Mouse (Mus musculus) liver, adult (tissue): ENCODE measurements around the gene Ifi47.

Experiments used
- GATA4 ChIP-seq: IDR thresholded peaks from 2 replicates; pipeline ENCODE4 v1.6.1; 2014; ENCODE audit warnings: mild to moderate bottlenecking, low read length; ENCODE audit not compliant: insufficient replicate concordance

Ifi47 gene

GRCm38 (mm10) chr11:49087830-49088616 lies 11.6 kb downstream of the Ifi47 start:
- TF ChIP-seq GATA4: no peak

DNA sequence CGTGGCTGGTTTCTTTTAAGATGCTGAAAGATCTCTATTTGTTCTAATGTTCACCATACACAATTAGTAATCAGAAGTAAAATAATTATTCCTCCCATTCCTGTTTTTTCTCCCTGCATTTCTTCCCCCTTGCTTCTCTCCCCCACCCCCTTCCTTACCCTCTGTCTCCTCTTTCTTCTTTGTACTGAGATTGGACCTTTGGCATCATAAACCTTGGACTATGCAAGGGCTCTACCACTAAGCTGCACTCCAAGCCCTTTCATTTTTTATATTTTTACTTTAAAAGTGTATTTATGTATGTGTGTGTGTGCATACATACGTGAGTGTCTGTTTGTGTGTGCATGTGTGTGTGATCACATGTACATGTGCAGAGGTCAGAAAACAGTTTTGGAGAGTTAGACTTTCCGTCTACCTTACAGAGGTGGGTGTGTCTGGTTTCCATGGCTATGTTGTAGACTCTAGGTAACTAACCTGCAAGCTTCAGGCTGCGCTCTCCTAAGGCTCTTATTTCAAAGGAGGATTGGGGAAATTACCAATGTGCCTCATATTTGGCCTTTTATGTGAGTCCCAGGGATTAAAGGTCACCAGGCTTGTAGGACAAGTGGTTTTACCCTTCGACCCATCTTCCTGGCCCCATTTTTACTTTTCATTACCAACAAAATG lies 12.7 kb downstream of the Ifi47 start:
- TF ChIP-seq GATA4: no peak

DNA sequence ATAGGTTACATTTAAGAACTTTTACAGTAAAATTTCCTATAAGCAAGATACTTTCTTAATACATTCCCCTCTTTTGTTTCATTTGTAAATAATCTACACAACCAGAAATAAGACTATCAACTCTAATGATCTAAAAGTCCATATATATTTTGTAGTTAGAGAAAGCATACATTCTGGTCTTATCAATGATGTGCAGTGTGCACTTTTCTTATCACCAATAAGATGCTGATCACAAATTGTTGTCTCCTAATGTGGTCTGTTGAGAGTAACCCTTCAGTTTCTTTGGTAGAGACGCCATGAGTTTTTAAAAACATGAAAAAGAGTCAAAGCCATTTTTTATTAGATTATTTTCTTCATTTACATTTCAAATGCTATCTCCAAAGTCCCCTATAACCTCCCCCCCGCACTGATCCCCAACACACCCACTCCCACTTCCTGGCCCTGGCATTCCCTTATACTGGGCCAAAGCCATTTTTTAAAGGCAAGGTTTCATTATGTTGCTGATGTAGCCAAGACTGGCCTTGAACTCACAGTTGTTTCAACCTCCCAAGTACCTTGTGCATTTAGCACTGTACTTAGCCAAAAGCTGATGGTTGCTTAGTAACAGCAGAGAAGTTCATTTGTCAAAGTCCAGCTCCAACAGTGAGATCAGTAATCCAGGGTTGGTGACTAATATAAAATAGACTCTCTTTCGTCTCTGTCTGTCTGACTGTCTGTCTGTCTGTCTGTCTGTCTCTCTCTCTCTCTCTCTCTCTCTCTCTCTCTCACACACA lies 13.5 kb downstream of the Ifi47 start:
- TF ChIP-seq GATA4: no peak

DNA sequence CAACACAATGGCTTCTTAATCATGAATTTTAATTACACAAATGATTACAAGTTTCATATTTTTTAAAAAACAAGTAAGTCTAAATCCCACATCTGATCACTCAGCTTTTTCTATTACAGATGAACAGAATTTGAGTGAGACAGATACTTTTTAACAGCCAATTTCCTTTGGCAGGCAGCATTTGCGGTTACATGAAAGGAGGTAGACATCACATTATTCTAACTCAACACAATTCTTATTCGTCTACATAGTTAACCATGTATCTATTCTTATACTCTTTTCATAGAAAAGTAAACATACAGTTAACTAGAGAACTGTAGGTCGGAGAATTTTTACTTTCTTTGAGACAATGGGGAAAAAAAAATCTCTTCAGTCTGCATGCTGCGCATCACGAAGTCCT lies 14.2 kb downstream of the Ifi47 start:
- no peak for TF ChIP-seq GATA4

GRCm38 (mm10) chr11:49091171-49091570 lies 14.8 kb downstream of the Ifi47 start:
- TF ChIP-seq GATA4: 0 out of 2 replicates have a peak, but pooled peaks have one; percentile 15

GRCm38 (mm10) chr11:49092053-49092586 lies 15.7 kb downstream of the Ifi47 start:
- TF ChIP-seq GATA4: no peak

- TF ChIP-seq GATA4: no peak
These were observed 16.4 kb downstream of the Ifi47 start for GRCm38 (mm10) chr11:49092786-49093185.

DNA sequence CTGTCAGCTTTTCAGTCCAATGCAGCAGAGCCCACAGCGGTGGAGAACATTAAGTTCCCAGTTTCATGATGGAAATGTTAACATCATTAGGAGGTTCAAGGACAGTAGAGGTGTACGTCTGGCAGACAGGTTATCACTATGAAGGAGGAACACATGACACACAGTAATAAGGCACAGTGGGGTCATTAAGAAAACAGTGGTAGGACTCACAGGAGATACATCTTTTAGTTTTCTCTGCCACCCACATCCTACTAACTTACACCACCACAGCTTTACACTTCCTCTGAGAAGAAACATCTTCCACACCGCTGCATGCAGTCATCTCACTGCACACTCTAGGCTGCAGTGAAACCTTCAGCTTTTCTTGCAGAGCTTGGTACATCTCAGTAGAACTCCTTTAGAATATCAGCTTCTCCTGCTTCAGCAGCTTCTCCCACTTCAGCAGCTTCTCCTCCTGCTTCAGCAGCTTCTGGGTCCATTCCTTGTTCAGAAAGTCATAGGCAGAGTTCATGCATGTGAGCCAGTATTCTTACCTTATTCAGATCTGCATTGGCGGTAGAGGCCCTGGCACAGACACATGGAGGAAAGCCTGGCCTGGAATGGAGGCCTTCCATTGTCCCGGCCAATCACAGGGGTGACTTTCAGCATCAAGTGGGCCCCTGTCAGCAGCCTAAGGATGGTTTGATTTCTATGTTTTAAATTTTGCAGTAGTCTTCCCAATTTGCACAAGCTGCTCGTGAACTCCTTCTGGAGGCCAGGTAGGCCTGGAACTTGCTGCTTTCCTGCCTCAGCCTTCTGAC lies 17.7 kb downstream of the Ifi47 start:
- TF ChIP-seq GATA4: no peak

- no peak for TF ChIP-seq GATA4
These were observed 19.0 kb downstream of the Ifi47 start for GRCm38 (mm10) chr11:49095367-49095766.

- no peak for TF ChIP-seq GATA4
These were observed 24.0 kb downstream of the Ifi47 start for GRCm38 (mm10) chr11:49100409-49100808.

DNA sequence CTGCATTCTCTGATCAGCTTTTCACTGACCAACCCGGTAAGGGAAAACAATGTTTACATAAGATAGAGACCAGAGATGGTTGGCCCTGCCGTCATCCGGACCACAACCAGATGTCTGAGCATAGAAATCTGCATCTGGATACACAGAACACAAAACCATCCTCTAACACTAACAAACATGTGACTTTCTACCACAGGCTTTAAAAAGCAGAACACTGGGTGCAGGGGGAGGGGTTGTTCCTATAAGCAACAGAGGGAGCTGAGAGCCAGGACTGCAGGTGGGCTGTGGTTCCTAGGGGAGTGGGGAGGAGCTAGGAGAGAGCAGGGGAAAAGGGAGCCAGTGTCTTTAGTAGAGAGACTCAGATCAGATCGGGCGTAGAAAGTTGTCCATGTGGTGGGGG lies 25.1 kb downstream of the Ifi47 start:
- no peak for TF ChIP-seq GATA4

GRCm38 (mm10) chr11:49103047-49103693 lies 26.8 kb downstream of the Ifi47 start:
- no peak for TF ChIP-seq GATA4

DNA sequence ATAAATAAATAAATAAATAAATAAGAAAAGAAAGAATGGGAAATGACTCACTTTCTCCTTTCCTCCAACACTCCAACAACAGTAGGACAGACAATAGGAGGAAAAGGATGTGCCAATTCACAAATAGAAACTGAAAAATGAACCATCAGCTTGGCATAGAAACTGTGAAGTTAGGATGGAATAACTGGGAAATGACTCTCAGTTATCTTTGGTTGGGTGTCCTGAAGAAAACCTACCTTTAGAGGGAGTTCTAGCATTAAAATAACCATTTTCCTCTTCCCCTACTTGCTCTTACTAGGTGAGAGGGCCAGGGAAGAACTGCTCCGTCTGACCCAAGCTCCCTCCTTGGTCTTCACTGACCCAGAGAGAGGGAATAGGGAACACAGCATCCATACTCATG lies 29.4 kb downstream of the Ifi47 start:
- TF ChIP-seq GATA4: peak; percentile 38; the same call in 1 of the 2 replicates
